Mouse (Mus musculus) duodenum, adult 2 months (tissue): ENCODE measurements around the gene Tfap4. TPM values are rescaled to one million over a fixed set of nuclear protein-coding genes. Genes with fewer than 3 reads are reported as not detected.

Experiments used
- polyA plus RNA-seq: library from polyadenylated mRNA; depleted of rRNA; stranded (reverse); fragments of >200 nt; gene quantifications from 2 replicates; pipeline ENCODE4 v1.2.3, GENCODE M21; 2012; ENCODE audit warnings: low replicate concordance; rRNA removed

Tfap4 gene
- polyA plus RNA-seq, result 6.4 and 7.5 TPM in 2 replicates

GRCm38 (mm10) chr16:4559715-4560144 lies at the start of gene Tfap4:
TSS of gene Tfap4 (minus strand) at chr16:4559854.

GRCm38 (mm10) chr16:4593971-4594813 lies 34.5 kb upstream of the Tfap4 start, which contains the start of gene Glis2:
TSS of gene Glis2 (plus strand) at chr16:4594713.

GRCm38 (mm10) chr16:4541501-4542198 lies 18.0 kb downstream of the Tfap4 start, which contains the start of gene Srl:
TSS of gene Srl (minus strand) at chr16:4541816.

Other genes starting within 250 kb of the Tfap4 start
- gene Adcy9, start 139.4 kb downstream of the Tfap4 start, polyA plus RNA-seq, result 5.6 and 7.1 TPM in 2 replicates
- 0.32 and 0.83 TPM in 2 replicates for gene Srl, start 18.0 kb downstream of the Tfap4 start, polyA plus RNA-seq
- 6.6 and 8.2 TPM in 2 replicates for gene Glis2, start 34.9 kb upstream of the Tfap4 start, polyA plus RNA-seq
- 8.4 and 11.4 TPM in 2 replicates for gene Pam16, start 65.1 kb upstream of the Tfap4 start, polyA plus RNA-seq
- gene Vasn, start 80.1 kb upstream of the Tfap4 start, polyA plus RNA-seq, result 6.7 and 11.5 TPM in 2 replicates
- 11.5 and 14.3 TPM in 2 replicates for gene Dnaja3, start 80.1 kb upstream of the Tfap4 start, polyA plus RNA-seq
- gene Coro7, start 119.9 kb upstream of the Tfap4 start, polyA plus RNA-seq, result 77.5 and 83.3 TPM in 2 replicates
- gene Nmral1, start 159.5 kb upstream of the Tfap4 start, polyA plus RNA-seq, result 2.5 and 5.1 TPM in 2 replicates
- 19.9 and 20.9 TPM in 2 replicates for gene Hmox2, start 166.5 kb upstream of the Tfap4 start, polyA plus RNA-seq
- 138 and 207 TPM in 2 replicates for gene Cdip1, start 230.4 kb upstream of the Tfap4 start, polyA plus RNA-seq